Mouse (Mus musculus) erythroblast, embryonic 14.5 days (primary cell): ENCODE results near the gene Cmas.

Experiments used
- GATA1 ChIP-seq: IDR thresholded peaks from 2 replicates; pipeline ENCODE4 v1.6.1; 2012; ENCODE audit warnings: low read length, inconsistent platforms, mixed read lengths
- TAL1 ChIP-seq: IDR thresholded peaks from 3 replicates; pipeline ENCODE4 v1.6.1; 2012; ENCODE audit warnings: low read length, inconsistent platforms, mixed read lengths

GRCm38 (mm10) chr6:142767305-142767704 lies 10.8 kb downstream of the Cmas start:
- no peak for TF ChIP-seq GATA1
- no peak for TF ChIP-seq TAL1
